Comparison of ENCODE assay signal across 12 mouse cellular contexts in the genomic region with DNA sequence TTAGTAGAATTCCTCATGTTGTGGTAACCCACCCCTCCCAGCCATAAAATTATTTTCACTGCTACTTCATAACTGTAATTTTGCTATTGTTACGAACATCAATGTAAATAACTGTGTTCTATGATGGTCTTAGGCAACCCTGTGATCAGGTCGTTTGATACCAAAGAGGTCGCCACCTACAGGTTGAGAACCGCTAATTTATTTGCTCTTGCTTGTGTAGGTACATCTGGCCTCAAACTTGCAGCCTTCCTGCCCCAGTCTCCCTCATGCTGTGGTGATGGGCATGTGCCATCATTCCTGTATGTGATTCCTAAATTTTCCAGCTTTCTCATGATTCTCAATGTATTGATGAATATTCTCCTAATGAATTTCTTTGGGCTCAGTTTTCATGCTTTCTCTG.
DNase-seq lines count a peak whose midpoint lies in the region; ATAC-seq and TF ChIP-seq lines count a peak whose summit lies in the region.
"Had no signal": no experiment of that assay in that cellular context is flagged by ENCODE, and none has a peak within 500 bp of the region (broad histone marks: within the 10 kb centered on the region; RNA-seq: fewer than 3 reads in every experiment).

No protein-coding gene starts in this region.

- H3K27ac ChIP-seq in kidney, postnatal 0 days: no peak overlapping the region
- no peak overlapping the region for H3K27ac ChIP-seq in midbrain, embryonic 13.5 days
- no peak overlapping the region for H3K27ac ChIP-seq in midbrain, embryonic 10.5 days (replicated peaks)
- H3K27ac ChIP-seq: forebrain, embryonic 10.5 days had no signal

- H3K9me3 ChIP-seq in kidney, postnatal 0 days (replicated peaks; ENCODE audit: low read length): no peaks in the 10 kb centered on the region
- no peaks in the 10 kb centered on the region for H3K9me3 ChIP-seq in midbrain, embryonic 13.5 days
- H3K9me3 ChIP-seq in midbrain, embryonic 10.5 days (replicated peaks): no peaks in the 10 kb centered on the region
- H3K9me3 ChIP-seq: forebrain, embryonic 10.5 days had no signal

- ATAC-seq in kidney, postnatal 0 days (replicated peaks; ENCODE audit: low FRiP score, low read depth): no peak
- 0 out of 2 replicates have a peak, but pooled peaks have one; percentile 45 for ATAC-seq in midbrain, embryonic 13.5 days

- H3K36me3 ChIP-seq in kidney, postnatal 0 days (ENCODE audit: insufficient read depth, low read length): no peaks in the 10 kb centered on the region
- no peaks in the 10 kb centered on the region for H3K36me3 ChIP-seq in midbrain, embryonic 13.5 days
- H3K36me3 ChIP-seq in midbrain, embryonic 10.5 days: no peaks in the 10 kb centered on the region
- H3K36me3 ChIP-seq: forebrain, embryonic 10.5 days had no signal

- H3K9ac ChIP-seq in kidney, postnatal 0 days (ENCODE audit: low read depth, low read length): no peak overlapping the region
- H3K9ac ChIP-seq in midbrain, embryonic 13.5 days (replicated peaks): no peak overlapping the region

- no peak overlapping the region for H3K4me3 ChIP-seq in kidney, postnatal 0 days (replicated peaks; ENCODE audit: low read depth, low read length)
- H3K4me3 ChIP-seq in midbrain, embryonic 13.5 days (replicated peaks): no peak overlapping the region
- no peak overlapping the region for H3K4me3 ChIP-seq in midbrain, embryonic 10.5 days
- H3K4me3 ChIP-seq: forebrain, embryonic 10.5 days had no signal

- no peaks in the 10 kb centered on the region for H3K4me1 ChIP-seq in kidney, postnatal 0 days (replicated peaks; ENCODE audit: insufficient read depth, low read length)
- H3K4me1 ChIP-seq in midbrain, embryonic 13.5 days (replicated peaks): peaks cover 10% of the 10 kb centered on the region; the same call in 1 of the 2 replicates
- no peaks in the 10 kb centered on the region for H3K4me1 ChIP-seq in midbrain, embryonic 10.5 days

- no peaks in the 10 kb centered on the region for H3K27me3 ChIP-seq in kidney, postnatal 0 days (ENCODE audit: insufficient read depth, low read length)
- no peaks in the 10 kb centered on the region for H3K27me3 ChIP-seq in midbrain, embryonic 13.5 days
- H3K27me3 ChIP-seq in midbrain, embryonic 10.5 days (ENCODE audit: low read depth, poor library complexity, severe bottlenecking): no peaks in the 10 kb centered on the region

- DNase-seq in cerebellum, postnatal 10 days: peak; percentile 25 to 31
- DNase-seq in cerebellum, postnatal 36 days: no peak
- no peak for DNase-seq in kidney, postnatal 0 days (ENCODE audit: low spot score)
- DNase-seq in kidney, postnatal 36 days: no peak
- no peak for DNase-seq in midbrain, embryonic 10.5 days (ENCODE audit: low spot score)
- peak; percentile 34 for DNase-seq in mesoderm, embryonic 11.5 days (ENCODE audit: low read depth, low spot score)
- DNase-seq in cerebellum, adult 11-12 months: no peak
- DNase-seq: gastrocnemius, postnatal 25 days; heart, postnatal 10 days; thymus, adult 2 months had no signal

- H3K4me2 ChIP-seq in kidney, postnatal 0 days (ENCODE audit: low read length): no peak overlapping the region
- H3K4me2 ChIP-seq in midbrain, embryonic 13.5 days (replicated peaks): no peak overlapping the region

- whole genome bisulfite sequencing in kidney, postnatal 0 days: 44% methylated on average over 4 of the region's 4 CpGs
- 44% methylated on average over 4 of the region's 4 CpGs for WGBS in midbrain, embryonic 13.5 days
- WGBS in midbrain, embryonic 10.5 days: 48% methylated on average over 4 of the region's 4 CpGs

- TF ChIP-seq CTCF in kidney, postnatal 0 days (IDR thresholded peaks at IDR 0.05; ENCODE audit: low read depth): peak; percentile 43; the same call in 1 of the 2 replicates

Comparison
In these comparisons a context has a peak if more than half of its experiments do, and no peak if none do; other contexts are left out.
1. DNase-seq: peak in cerebellum, postnatal 10 days (2 of 2) and mesoderm, embryonic 11.5 days (single experiment); none in cerebellum, postnatal 36 days (0 of 2), kidney, postnatal 0 days (single experiment), kidney, postnatal 36 days (0 of 2), midbrain, embryonic 10.5 days (single experiment) and cerebellum, adult 11-12 months (single experiment).